Mouse (Mus musculus) ES-Bruce4 (cell line): ENCODE data around the gene Obp2a.

Experiments used
- CTCF ChIP-seq: IDR thresholded peaks from one replicate; pipeline ENCODE4 v1.8.1; 2011; ENCODE audit warnings: low read depth, low read length
- POLR2A ChIP-seq: IDR thresholded peaks from one replicate; pipeline ENCODE4 v1.8.1; 2011; ENCODE audit warnings: low read length; ENCODE audit not compliant: insufficient read depth

GRCm38 (mm10) chr2:25703706-25704105 lies 3.9 kb downstream of the Obp2a start:
- TF ChIP-seq CTCF = no peak
- no peak for TF ChIP-seq POLR2A
